Mouse (Mus musculus) liver, embryonic 15.5 days (tissue): Measurements from ENCODE around the gene Gm20388. TPM values are rescaled to one million over a fixed set of nuclear protein-coding genes. Genes with fewer than 3 reads are reported as not detected.

Source experiments
- ATAC-seq: fragments of 200-750 bp; cut with Nextera tagmentation; 2 replicates; pipeline ENCODE4 v1.8.0; 2017; ENCODE audit warnings: moderate number of reproducible peaks, mild to moderate bottlenecking, moderate library complexity; ENCODE audit not compliant: insufficient read depth
- H3K27ac ChIP-seq: fragments of 300-500 bp; sonication (generic); replicated peaks from 2 replicates; pipeline ENCODE4 v1.5.1; 2015; ENCODE audit warnings: mild to moderate bottlenecking, inconsistent platforms
- H3K27me3 ChIP-seq: fragments of 300-500 bp; sonication (generic); 2 replicates; pipeline ENCODE4 v1.6.1; 2015; ENCODE audit warnings: mild to moderate bottlenecking, inconsistent platforms
- H3K36me3 ChIP-seq: fragments of 300-500 bp; sonication (generic); replicated peaks from 2 replicates; pipeline ENCODE4 v1.6.1; 2015; ENCODE audit warnings: moderate library complexity, mild to moderate bottlenecking, inconsistent platforms
- H3K4me1 ChIP-seq: fragments of 300-500 bp; sonication (generic); replicated peaks from 2 replicates; pipeline ENCODE4 v1.6.1; 2015; ENCODE audit warnings: inconsistent platforms
- H3K4me2 ChIP-seq: fragments of 300-500 bp; sonication (generic); 2 replicates; pipeline ENCODE4 v1.6.1; 2015; ENCODE audit warnings: moderate library complexity, mild to moderate bottlenecking, inconsistent platforms
- H3K4me3 ChIP-seq: fragments of 300-500 bp; sonication (generic); replicated peaks from 2 replicates; pipeline ENCODE4 v1.5.1; 2015; ENCODE audit warnings: mild to moderate bottlenecking, inconsistent platforms
- H3K9ac ChIP-seq: fragments of 300-500 bp; sonication (generic); 2 replicates; pipeline ENCODE4 v1.6.1; 2015; ENCODE audit warnings: moderate library complexity, mild to moderate bottlenecking, inconsistent platforms
- H3K9me3 ChIP-seq: fragments of 300-500 bp; sonication (generic); replicated peaks from 2 replicates; pipeline ENCODE4 v1.6.1; 2016; ENCODE audit warnings: inconsistent platforms
- WGBS: fragments of 180-500 bp; shearing (Covaris S2); methylation state at CpG from one replicate; pipeline ENCODE4 v1.1.7; 2015; ENCODE audit warnings: mixed read lengths; ENCODE audit not compliant: insufficient replicate concordance; 5-methylcytosine and 5-hydroxymethylcytosine counted together
- polyA plus RNA-seq: library from polyadenylated mRNA; unstranded; fragments of >200 nt; fragmentation: Nextera tagmentation; extraction: Ambion mirVana; gene quantifications from 2 replicates; pipeline ENCODE4 v1.2.1, GENCODE M21; 2015

Gene Gm20388
- polyA plus RNA-seq, 1 experiment from 2014 or later = not detected

- H3K9ac ChIP-seq = no peak overlapping the region
- 16% methylated on average over 12 of the region's 12 CpGs for WGBS
- H3K36me3 ChIP-seq = no peaks in the 10 kb centered on the region
These were observed 1209.2 kb downstream of the Gm20388 start for GRCm38 (mm10) chr8:121119635-121120455.

GRCm38 (mm10) chr8:121120456-121121419 lies 1210.1 kb downstream of the Gm20388 start:
- ATAC-seq = no peak
- Histone ChIP-seq H3K27ac (no peak overlapping the region), H3K9ac (no peak overlapping the region), H3K27me3 (peaks cover 99% of the 10 kb centered on the region), H3K4me2 (no peak overlapping the region), H3K4me1 (peaks cover 11% of the 10 kb centered on the region), H3K9me3 (no peaks in the 10 kb centered on the region), H3K4me3 (no peak overlapping the region), H3K36me3 (no peaks in the 10 kb centered on the region)
- 18% methylated on average over 17 of the region's 17 CpGs for WGBS

More at GRCm38 (mm10) chr8:121119635-121120455, 1209.2 kb downstream of the Gm20388 start:
- no peak overlapping the region for H3K4me3 ChIP-seq
- ATAC-seq = no peak
- H3K9me3 ChIP-seq = no peaks in the 10 kb centered on the region
- H3K27ac ChIP-seq = no peak overlapping the region
- H3K4me2 ChIP-seq = no peak overlapping the region
- H3K27me3 ChIP-seq = peaks cover 99% of the 10 kb centered on the region
- H3K4me1 ChIP-seq = peaks cover 6% of the 10 kb centered on the region

- no peak for ATAC-seq
- no peaks in the 10 kb centered on the region for H3K36me3 ChIP-seq
- H3K9ac ChIP-seq = no peak overlapping the region
- no peak overlapping the region for H3K27ac ChIP-seq
- 0 out of 2 replicates have a peak, but pooled peaks cover 6% of the 10 kb centered on the region for H3K4me1 ChIP-seq
- no peak overlapping the region for H3K4me2 ChIP-seq
- 28% methylated on average over 8 of the region's 8 CpGs for WGBS
- peaks cover 99% of the 10 kb centered on the region for H3K27me3 ChIP-seq
- no peak overlapping the region for H3K4me3 ChIP-seq
- H3K9me3 ChIP-seq = no peaks in the 10 kb centered on the region
These were observed 1211.1 kb downstream of the Gm20388 start for GRCm38 (mm10) chr8:121121704-121122103.

- Histone ChIP-seq H3K27ac (no peak overlapping the region), H3K4me2 (no peak overlapping the region), H3K36me3 (no peaks in the 10 kb centered on the region), H3K9ac (no peak overlapping the region), H3K27me3 (peaks cover 99% of the 10 kb centered on the region), H3K4me3 (no peak overlapping the region), H3K4me1 (0 out of 2 replicates have a peak, but pooled peaks cover 6% of the 10 kb centered on the region), H3K9me3 (no peaks in the 10 kb centered on the region)
- WGBS = 34% methylated on average over 7 of the region's 7 CpGs
- no peak for ATAC-seq
These were observed 1211.7 kb downstream of the Gm20388 start for GRCm38 (mm10) chr8:121122368-121122767.

- no peak overlapping the region for H3K27ac ChIP-seq
- H3K4me1 ChIP-seq = 0 out of 2 replicates have a peak, but pooled peaks cover 6% of the 10 kb centered on the region
- H3K9me3 ChIP-seq = no peaks in the 10 kb centered on the region
- ATAC-seq = no peak
- H3K4me3 ChIP-seq = no peak overlapping the region
- H3K4me2 ChIP-seq = no peak overlapping the region
- H3K27me3 ChIP-seq = peaks cover 99% of the 10 kb centered on the region
- 58% methylated on average over 2 of the region's 2 CpGs for WGBS
- no peak overlapping the region for H3K9ac ChIP-seq
- no peaks in the 10 kb centered on the region for H3K36me3 ChIP-seq
These were observed 1212.5 kb downstream of the Gm20388 start for GRCm38 (mm10) chr8:121123113-121123512.

GRCm38 (mm10) chr8:121124547-121125239 lies 1214.1 kb downstream of the Gm20388 start:
- no peak overlapping the region for H3K4me3 ChIP-seq
- 6% methylated on average over 17 of the region's 17 CpGs for WGBS
- H3K9me3 ChIP-seq = no peaks in the 10 kb centered on the region
- H3K4me1 ChIP-seq = peaks cover 10% of the 10 kb centered on the region; the same call in 1 of the 2 replicates
- no peak overlapping the region for H3K4me2 ChIP-seq
- ATAC-seq = no peak
- H3K27ac ChIP-seq = no peak overlapping the region
- H3K36me3 ChIP-seq = no peaks in the 10 kb centered on the region
- H3K9ac ChIP-seq = no peak overlapping the region
- H3K27me3 ChIP-seq = peaks cover 99% of the 10 kb centered on the region

- H3K4me2 ChIP-seq = peak overlapping the region; percentile 42
- no peak for ATAC-seq
- 1% methylated on average over 36 of the region's 36 CpGs for WGBS
- no peak overlapping the region for H3K27ac ChIP-seq
- H3K36me3 ChIP-seq = no peaks in the 10 kb centered on the region
- peaks cover 99% of the 10 kb centered on the region for H3K27me3 ChIP-seq
- no peaks in the 10 kb centered on the region for H3K9me3 ChIP-seq
- H3K4me1 ChIP-seq = peaks cover 10% of the 10 kb centered on the region; the same call in 1 of the 2 replicates
- H3K4me3 ChIP-seq = 0 out of 2 replicates have a peak overlapping the region, but pooled peaks have one; percentile 12
- no peak overlapping the region for H3K9ac ChIP-seq
These were observed 1214.8 kb downstream of the Gm20388 start for GRCm38 (mm10) chr8:121125311-121125876.

- Histone ChIP-seq H3K4me2 (no peak overlapping the region), H3K4me1 (peaks cover 10% of the 10 kb centered on the region; the same call in 1 of the 2 replicates), H3K9me3 (no peaks in the 10 kb centered on the region), H3K9ac (no peak overlapping the region), H3K4me3 (no peak overlapping the region), H3K27ac (no peak overlapping the region), H3K36me3 (no peaks in the 10 kb centered on the region), H3K27me3 (peaks cover 99% of the 10 kb centered on the region)
- no peak for ATAC-seq
- WGBS = 9% methylated on average over 6 of the region's 6 CpGs
These were observed 1215.5 kb downstream of the Gm20388 start for GRCm38 (mm10) chr8:121126191-121126590.

GRCm38 (mm10) chr8:121126694-121127093 lies 1216.1 kb downstream of the Gm20388 start:
- 11% methylated on average over 6 of the region's 6 CpGs for WGBS
- Histone ChIP-seq H3K9ac (no peak overlapping the region), H3K9me3 (no peaks in the 10 kb centered on the region), H3K4me3 (no peak overlapping the region), H3K27me3 (peaks cover 97% of the 10 kb centered on the region), H3K36me3 (no peaks in the 10 kb centered on the region), H3K4me1 (peaks cover 10% of the 10 kb centered on the region; the same call in 1 of the 2 replicates), H3K27ac (no peak overlapping the region), H3K4me2 (no peak overlapping the region)
- no peak for ATAC-seq

GRCm38 (mm10) chr8:121127291-121127701 lies 1216.7 kb downstream of the Gm20388 start:
- WGBS = 4% methylated on average over 11 of the region's 11 CpGs
- no peak overlapping the region for H3K9ac ChIP-seq
- H3K9me3 ChIP-seq = no peaks in the 10 kb centered on the region
- peaks cover 10% of the 10 kb centered on the region; the same call in 1 of the 2 replicates for H3K4me1 ChIP-seq
- H3K4me3 ChIP-seq = no peak overlapping the region
- no peak overlapping the region for H3K4me2 ChIP-seq
- H3K36me3 ChIP-seq = no peaks in the 10 kb centered on the region
- H3K27me3 ChIP-seq = peaks cover 96% of the 10 kb centered on the region
- no peak for ATAC-seq
- H3K27ac ChIP-seq = no peak overlapping the region
